Mouse (Mus musculus): ENCODE measurements at regions not wholly inside any gene's neighbourhood (a gene's known extent, or its start where the extent isn't known, plus 50 kb on each side); places are given as distances from the start of the nearest gene placed in this dataset.

DNA sequence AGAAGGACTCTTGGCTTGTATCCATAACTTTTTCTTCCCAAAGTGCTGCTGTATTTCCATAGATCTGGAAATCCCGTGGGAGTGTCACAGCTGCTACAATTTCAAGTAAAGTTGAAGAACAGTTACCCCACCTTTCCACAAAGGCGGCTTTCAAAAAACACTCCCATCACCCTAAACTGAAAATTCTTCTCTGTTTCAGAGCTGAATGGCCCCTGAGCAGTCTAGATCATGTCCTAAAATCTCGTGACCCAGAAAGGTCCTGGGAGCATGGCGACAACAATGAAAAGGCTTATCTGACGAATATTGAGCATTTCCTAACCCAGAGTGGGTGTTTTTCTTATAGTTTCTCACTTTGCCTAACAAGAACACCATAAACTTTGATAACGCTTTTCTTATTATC lies 92.2 kb downstream of the Olfr267 start:
- Histone ChIP-seq H3K9ac (ENCODE audit: low read depth, poor library complexity, severe bottlenecking) (no peak overlapping the region), H3K9me3 (replicated peaks; ENCODE audit: control insufficient read depth, insufficient read depth, low read length, poor library complexity, severe bottlenecking) (no peaks in the 10 kb centered on the region), H3K4me3 (ENCODE audit: low read depth, low read length) (no peak overlapping the region), H3K27me3 (ENCODE audit: control insufficient read depth, insufficient read depth, low read length, poor library complexity, severe bottlenecking) (no peaks in the 10 kb centered on the region), H3K27ac (ENCODE audit: insufficient read depth, low read length) (no peak overlapping the region), H3K4me1 (ENCODE audit: control insufficient read depth, insufficient read depth, low read length) (no peaks in the 10 kb centered on the region), H3K36me3 (ENCODE audit: control insufficient read depth, insufficient read depth, low read length, poor library complexity, severe bottlenecking) (no peaks in the 10 kb centered on the region)
- TF ChIP-seq POLR2A (IDR thresholded peaks at IDR 0.05; ENCODE audit: insufficient read depth, low read length) (no peak), CTCF (IDR thresholded peaks at IDR 0.05; ENCODE audit: low read depth, low read length) (no peak), EP300 (IDR thresholded peaks at IDR 0.05; ENCODE audit: insufficient read depth, low read depth, low read length) (no peak)

DNA sequence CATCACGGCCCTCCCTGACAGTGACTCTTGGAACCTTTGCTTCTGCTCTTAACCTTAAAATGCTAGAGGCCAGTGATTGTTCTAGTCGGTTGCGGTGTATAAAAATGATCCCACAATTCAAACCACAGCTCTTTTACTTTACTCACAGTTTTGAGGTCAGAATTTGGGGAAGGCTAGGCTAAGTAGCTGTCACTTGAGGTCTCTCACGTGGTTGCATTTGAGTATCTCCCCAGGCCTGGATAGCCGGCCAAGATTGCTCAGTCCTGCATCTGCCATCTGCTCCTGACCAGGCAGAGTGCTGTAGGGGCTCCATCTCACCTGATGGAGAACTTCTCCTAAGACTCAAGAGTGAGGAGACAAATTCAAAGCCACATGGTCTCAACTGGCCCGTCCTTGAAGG lies 94.5 kb downstream of the Olfr267 start:
- Histone ChIP-seq H3K4me1 (ENCODE audit: control insufficient read depth, insufficient read depth, low read length) (no peaks in the 10 kb centered on the region), H3K9me3 (replicated peaks; ENCODE audit: control insufficient read depth, insufficient read depth, low read length, poor library complexity, severe bottlenecking) (no peaks in the 10 kb centered on the region), H3K27ac (ENCODE audit: insufficient read depth, low read length) (no peak overlapping the region), H3K36me3 (ENCODE audit: control insufficient read depth, insufficient read depth, low read length, poor library complexity, severe bottlenecking) (no peaks in the 10 kb centered on the region), H3K9ac (ENCODE audit: low read depth, poor library complexity, severe bottlenecking) (no peak overlapping the region), H3K27me3 (ENCODE audit: control insufficient read depth, insufficient read depth, low read length, poor library complexity, severe bottlenecking) (no peaks in the 10 kb centered on the region), H3K4me3 (ENCODE audit: low read depth, low read length) (no peak overlapping the region)
- no peak for TF ChIP-seq POLR2A (IDR thresholded peaks at IDR 0.05; ENCODE audit: insufficient read depth, low read length)
- TF ChIP-seq EP300 (IDR thresholded peaks at IDR 0.05; ENCODE audit: insufficient read depth, low read depth, low read length), result no peak
- TF ChIP-seq CTCF (IDR thresholded peaks at IDR 0.05; ENCODE audit: low read depth, low read length), result no peak

DNA sequence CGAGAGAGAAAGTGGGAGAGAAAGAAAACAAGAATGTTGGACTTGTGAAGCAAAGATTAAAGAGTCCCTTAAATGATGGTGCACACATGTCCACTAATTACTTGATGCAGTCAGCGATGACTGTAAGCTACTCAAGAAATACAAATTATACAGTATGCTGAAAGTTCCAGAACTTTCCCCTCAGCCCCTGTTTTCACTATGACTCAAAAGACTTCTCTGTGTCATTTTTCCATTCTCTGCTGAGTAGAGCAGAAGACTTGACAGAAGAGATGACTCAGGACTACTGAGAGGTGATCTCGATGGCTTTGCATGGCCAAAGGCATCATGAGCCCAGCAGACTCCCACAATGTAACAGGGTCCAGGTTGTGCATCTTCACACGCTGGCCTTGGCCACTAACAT lies 105.6 kb downstream of the Olfr267 start:
- TF ChIP-seq CTCF (IDR thresholded peaks at IDR 0.05; ENCODE audit: low read depth, low read length) (no peak), EP300 (IDR thresholded peaks at IDR 0.05; ENCODE audit: insufficient read depth, low read depth, low read length) (no peak), POLR2A (IDR thresholded peaks at IDR 0.05; ENCODE audit: insufficient read depth, low read length) (no peak)
- Histone ChIP-seq H3K27me3 (ENCODE audit: control insufficient read depth, insufficient read depth, low read length, poor library complexity, severe bottlenecking) (no peaks in the 10 kb centered on the region), H3K9me3 (replicated peaks; ENCODE audit: control insufficient read depth, insufficient read depth, low read length, poor library complexity, severe bottlenecking) (no peaks in the 10 kb centered on the region; the same call in 1 of the 2 replicates), H3K4me1 (ENCODE audit: control insufficient read depth, insufficient read depth, low read length) (no peaks in the 10 kb centered on the region), H3K27ac (ENCODE audit: insufficient read depth, low read length) (no peak overlapping the region), H3K9ac (ENCODE audit: low read depth, poor library complexity, severe bottlenecking) (no peak overlapping the region), H3K36me3 (ENCODE audit: control insufficient read depth, insufficient read depth, low read length, poor library complexity, severe bottlenecking) (no peaks in the 10 kb centered on the region), H3K4me3 (ENCODE audit: low read depth, low read length) (no peak overlapping the region)

DNA sequence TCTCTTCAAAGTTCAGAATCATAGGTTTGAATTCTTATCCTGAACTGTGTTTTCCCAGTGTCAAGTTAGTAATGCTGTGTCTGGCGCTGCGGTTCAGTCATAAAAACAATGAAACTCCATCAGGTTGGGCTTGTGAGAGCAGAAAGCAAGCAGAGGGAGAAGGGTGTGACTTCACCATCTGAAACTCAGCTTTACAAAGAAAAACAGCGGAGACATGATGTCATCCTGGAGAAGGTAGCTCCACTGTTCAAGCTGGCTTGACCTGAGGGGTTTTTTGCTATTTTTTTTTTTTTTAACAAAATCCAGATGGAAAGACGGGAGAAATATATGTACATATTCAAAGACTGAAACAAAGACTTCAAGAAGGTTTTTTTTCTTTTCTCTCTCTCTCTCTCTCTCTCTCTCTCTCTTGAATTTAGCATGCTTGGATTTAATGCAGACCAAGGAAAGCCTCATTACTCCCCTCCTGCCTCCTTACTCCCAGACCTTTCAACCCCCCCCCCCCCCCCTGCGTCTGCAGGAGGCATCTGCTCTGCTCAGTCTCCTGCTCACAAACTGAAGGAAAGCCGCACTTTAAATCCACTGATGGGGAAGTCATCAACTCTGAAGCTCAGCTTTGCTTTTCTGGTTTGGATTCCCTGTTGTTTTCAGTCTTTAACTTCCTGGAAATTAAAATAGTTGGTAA lies 109.7 kb downstream of the Olfr267 start:
- TF ChIP-seq EP300 (IDR thresholded peaks at IDR 0.05; ENCODE audit: insufficient read depth, low read depth, low read length), result no peak
- TF ChIP-seq CTCF (IDR thresholded peaks at IDR 0.05; ENCODE audit: low read depth, low read length), result no peak
- TF ChIP-seq POLR2A (IDR thresholded peaks at IDR 0.05; ENCODE audit: insufficient read depth, low read length), result no peak
- Histone ChIP-seq H3K4me3 (ENCODE audit: low read depth, low read length) (no peak overlapping the region), H3K9ac (ENCODE audit: low read depth, poor library complexity, severe bottlenecking) (no peak overlapping the region), H3K27ac (ENCODE audit: insufficient read depth, low read length) (no peak overlapping the region), H3K36me3 (ENCODE audit: control insufficient read depth, insufficient read depth, low read length, poor library complexity, severe bottlenecking) (no peaks in the 10 kb centered on the region), H3K9me3 (replicated peaks; ENCODE audit: control insufficient read depth, insufficient read depth, low read length, poor library complexity, severe bottlenecking) (no peaks in the 10 kb centered on the region; the same call in 1 of the 2 replicates), H3K27me3 (ENCODE audit: control insufficient read depth, insufficient read depth, low read length, poor library complexity, severe bottlenecking) (no peaks in the 10 kb centered on the region), H3K4me1 (ENCODE audit: control insufficient read depth, insufficient read depth, low read length) (no peaks in the 10 kb centered on the region)

DNA sequence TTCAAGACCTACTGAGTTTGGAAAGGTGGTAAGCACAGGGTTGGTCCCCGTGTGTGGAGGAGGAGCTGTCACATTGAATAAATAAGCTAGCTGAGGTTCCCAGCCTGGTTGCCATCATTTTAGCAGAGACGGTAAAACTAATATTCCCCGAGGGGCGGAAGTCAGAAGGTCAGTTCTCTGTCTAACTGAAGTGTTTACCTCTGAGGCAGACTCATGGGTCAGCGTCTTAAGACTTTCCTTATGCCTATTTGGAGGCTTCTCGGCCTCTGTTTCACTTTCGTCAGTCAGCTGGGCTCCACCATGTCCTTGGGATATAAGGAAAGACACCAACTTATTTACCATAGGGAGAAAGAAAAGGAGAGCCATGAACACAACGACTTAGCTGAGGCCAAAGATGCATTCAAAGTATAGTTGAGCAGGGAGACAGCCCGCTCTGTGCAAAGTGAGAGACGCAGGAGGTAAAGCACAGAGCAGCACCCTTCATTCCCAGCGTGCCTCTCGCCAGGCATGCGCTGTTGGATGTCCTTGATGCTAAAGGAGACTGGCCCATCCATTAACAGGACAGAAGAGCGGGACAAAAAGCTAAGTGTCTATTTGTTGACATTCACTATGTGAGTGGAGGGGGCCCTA lies 116.0 kb downstream of the Olfr267 start:
- no peak overlapping the region for H3K4me3 ChIP-seq (ENCODE audit: low read depth, low read length)
- no peaks in the 10 kb centered on the region for H3K27me3 ChIP-seq (ENCODE audit: control insufficient read depth, insufficient read depth, low read length, poor library complexity, severe bottlenecking)
- no peak for TF ChIP-seq POLR2A (IDR thresholded peaks at IDR 0.05; ENCODE audit: insufficient read depth, low read length)
- TF ChIP-seq EP300 (IDR thresholded peaks at IDR 0.05; ENCODE audit: insufficient read depth, low read depth, low read length), result no peak
- no peak for TF ChIP-seq CTCF (IDR thresholded peaks at IDR 0.05; ENCODE audit: low read depth, low read length)
- no peaks in the 10 kb centered on the region for H3K36me3 ChIP-seq (ENCODE audit: control insufficient read depth, insufficient read depth, low read length, poor library complexity, severe bottlenecking)
- no peaks in the 10 kb centered on the region for H3K9me3 ChIP-seq (replicated peaks; ENCODE audit: control insufficient read depth, insufficient read depth, low read length, poor library complexity, severe bottlenecking)
- H3K4me1 ChIP-seq (ENCODE audit: control insufficient read depth, insufficient read depth, low read length), result peaks cover 2% of the 10 kb centered on the region
- no peak overlapping the region for H3K9ac ChIP-seq (ENCODE audit: low read depth, poor library complexity, severe bottlenecking)
- H3K27ac ChIP-seq (ENCODE audit: insufficient read depth, low read length), result no peak overlapping the region

DNA sequence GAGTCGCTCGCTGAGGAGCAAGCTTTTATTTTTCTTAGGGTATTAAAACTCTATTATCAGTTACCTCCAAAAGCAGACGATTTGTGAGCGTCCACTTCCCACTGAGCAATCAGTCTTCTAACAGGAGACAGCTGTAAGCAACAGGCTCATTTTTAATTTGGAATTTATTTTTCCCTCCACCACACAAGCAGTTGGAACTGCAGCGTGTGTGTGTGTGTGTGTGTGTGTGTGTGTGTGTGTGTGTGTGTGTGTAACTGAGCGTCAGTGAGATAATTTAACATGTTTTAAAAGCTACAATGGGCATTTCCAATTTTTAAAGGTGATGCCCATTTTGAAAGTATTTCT lies 116.6 kb downstream of the Olfr267 start:
- no peaks in the 10 kb centered on the region for H3K27me3 ChIP-seq (ENCODE audit: control insufficient read depth, insufficient read depth, low read length, poor library complexity, severe bottlenecking)
- H3K36me3 ChIP-seq (ENCODE audit: control insufficient read depth, insufficient read depth, low read length, poor library complexity, severe bottlenecking), result no peaks in the 10 kb centered on the region
- no peaks in the 10 kb centered on the region for H3K9me3 ChIP-seq (replicated peaks; ENCODE audit: control insufficient read depth, insufficient read depth, low read length, poor library complexity, severe bottlenecking)
- H3K9ac ChIP-seq (ENCODE audit: low read depth, poor library complexity, severe bottlenecking), result no peak overlapping the region
- H3K4me3 ChIP-seq (ENCODE audit: low read depth, low read length), result no peak overlapping the region
- TF ChIP-seq EP300 (IDR thresholded peaks at IDR 0.05; ENCODE audit: insufficient read depth, low read depth, low read length) (no peak), CTCF (IDR thresholded peaks at IDR 0.05; ENCODE audit: low read depth, low read length) (no peak), POLR2A (IDR thresholded peaks at IDR 0.05; ENCODE audit: insufficient read depth, low read length) (no peak)
- H3K27ac ChIP-seq (ENCODE audit: insufficient read depth, low read length), result no peak overlapping the region
- H3K4me1 ChIP-seq (ENCODE audit: control insufficient read depth, insufficient read depth, low read length), result peaks cover 2% of the 10 kb centered on the region

Measured in ES-Bruce4 (cell line).